Mouse (Mus musculus): ENCODE measurements around the gene Lypla2.

The Lypla2 gene

DNA sequence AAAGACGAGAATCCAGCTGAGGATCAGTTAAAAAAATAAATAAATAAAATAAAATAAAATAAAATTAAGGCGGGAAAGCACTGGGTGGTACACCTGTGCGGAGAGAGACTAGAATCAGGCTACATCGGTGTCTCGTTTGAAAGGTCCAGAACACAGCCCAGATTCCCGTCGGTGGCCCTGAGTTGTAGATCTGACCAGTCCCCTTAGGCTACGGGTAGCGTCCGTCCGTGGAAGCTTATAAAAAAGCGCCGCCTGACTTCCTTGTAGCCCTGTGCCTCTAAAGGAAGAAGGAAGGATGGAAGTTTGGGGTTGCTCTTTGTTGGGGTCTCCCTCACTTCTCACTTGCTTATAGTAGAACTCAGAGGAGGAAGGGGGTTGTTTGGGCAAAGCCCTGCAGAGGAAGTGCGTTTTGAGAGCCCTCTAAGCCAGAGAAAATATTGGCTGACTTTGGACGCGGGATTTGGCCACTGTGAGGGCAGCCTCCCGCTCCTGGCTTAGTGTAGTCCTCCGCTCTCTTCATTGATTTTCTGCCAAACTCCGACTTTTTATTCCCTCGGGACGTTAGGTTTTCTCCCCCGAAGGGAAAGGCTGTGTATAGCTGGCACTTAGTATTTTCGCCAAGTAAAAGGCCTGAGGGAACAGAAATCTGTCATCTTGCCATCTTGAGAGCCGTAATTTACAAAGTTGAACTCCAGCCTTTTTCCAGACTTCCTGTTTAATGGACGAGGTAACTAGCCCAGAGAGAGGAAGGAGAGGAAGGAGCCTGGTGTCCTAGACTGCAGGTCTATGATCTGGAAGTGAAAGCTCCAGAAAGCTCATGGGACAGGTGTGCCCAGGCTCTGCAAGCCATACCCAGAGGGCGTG, 50.9 kb downstream of the Lypla2 start:
- no peak for DNase-seq (ENCODE audit: low read depth, low spot score)

DNA sequence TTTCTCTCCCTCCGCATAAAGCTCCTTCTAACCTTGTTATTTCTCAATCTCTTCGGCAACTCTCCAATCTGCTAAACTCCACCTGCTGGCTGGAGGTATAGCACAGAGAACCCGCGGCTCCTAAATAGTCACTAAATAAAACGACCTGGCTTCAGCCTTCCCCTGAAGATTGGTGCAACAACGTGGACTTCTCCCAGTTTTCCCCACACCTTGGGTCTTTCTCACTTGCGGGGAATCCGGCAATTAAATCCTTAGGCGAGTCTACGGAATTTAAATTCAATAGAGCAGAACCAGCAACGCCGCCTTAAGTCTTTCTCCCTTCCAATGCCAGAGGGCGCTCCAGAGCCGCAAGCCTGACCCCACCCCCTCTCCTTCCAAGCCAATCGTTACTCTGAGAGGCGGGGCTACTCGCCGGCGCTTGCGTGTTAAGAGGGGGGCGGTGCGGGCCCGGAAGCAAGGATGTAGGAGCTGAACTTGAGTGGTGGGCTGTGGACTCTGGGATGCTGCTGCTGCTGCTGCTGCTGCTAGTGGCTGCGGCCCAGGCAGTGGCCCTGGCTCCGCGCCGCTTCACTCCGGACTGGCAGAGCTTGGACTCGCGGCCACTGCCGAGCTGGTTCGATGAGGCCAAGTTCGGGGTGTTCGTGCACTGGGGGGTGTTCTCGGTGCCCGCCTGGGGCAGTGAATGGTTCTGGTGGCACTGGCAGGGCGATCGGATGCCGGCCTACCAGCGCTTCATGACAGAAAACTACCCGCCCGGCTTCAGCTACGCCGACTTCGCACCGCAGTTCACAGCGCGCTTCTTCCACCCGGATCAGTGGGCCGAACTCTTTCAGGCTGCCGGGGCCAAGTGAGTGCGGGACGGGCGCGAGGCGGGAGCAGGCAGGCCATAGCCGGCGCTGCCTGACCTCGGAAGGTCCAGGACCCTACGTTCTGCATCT, 51.9 kb downstream of the Lypla2 start, which contains the start of gene Fuca1:
Fuca1 (plus strand) TSS at position 432 of the 938 bp plus-strand sequence.
- peak; percentile 98 for DNase-seq (ENCODE audit: low read depth, low spot score)

DNA sequence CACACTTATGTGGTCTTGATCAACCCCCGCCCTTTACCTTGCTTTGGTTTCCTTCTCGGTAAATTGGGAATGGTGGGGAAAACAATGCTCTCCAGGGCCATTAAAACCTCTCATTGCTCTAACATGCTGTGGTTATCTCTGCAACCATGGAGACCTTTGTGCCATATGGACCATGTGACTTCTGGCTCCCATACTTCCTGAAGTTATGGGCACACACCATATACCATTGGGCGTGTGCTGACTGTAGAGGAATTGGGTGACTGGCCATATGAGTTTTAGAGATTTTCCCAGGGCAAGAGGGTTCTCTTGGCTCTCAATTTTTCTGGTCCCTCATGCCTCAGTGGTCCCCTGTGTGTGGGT, 53.2 kb downstream of the Lypla2 start:
- DNase-seq (ENCODE audit: low read depth, low spot score), result no peak

DNA sequence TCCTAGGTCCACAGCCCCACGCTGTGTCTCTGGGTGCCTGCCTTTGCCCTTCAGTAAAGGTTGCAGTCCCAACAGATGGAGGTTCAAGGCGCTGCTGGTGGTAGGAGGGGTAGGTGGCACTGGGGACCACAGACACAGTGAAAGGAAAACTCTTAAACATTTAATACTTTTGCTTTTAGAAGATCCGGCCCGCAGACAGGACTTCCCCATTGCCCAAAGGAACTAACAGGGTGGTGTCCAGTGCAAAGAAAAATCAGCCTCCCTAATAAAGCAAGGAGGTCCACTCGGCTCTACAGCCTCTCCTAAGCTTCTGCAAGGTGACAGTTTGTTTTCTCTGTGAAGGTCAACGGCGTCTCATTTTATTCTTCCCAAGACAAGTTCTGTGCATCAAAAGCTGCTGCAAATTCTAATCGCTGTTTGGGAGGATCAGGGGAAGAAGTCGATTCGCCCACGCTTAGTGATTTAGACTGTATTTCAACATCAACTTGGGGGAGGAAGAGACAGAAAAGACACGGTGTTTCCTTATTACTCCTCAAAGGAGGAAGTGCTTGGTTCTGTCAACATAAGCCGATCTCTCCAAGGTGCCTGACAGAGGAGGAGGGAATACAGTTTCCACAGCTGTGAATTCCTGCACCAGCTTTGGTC, 53.7 kb downstream of the Lypla2 start:
- peak; percentile 41 for DNase-seq (ENCODE audit: low read depth, low spot score)
